Mouse (Mus musculus): Measurements from ENCODE around the gene Neurod1.

GRCm38 (mm10) chr2:79449371-79449770 is 7.2 kb downstream of the Neurod1 start:
- no peak for TF ChIP-seq UBTF (IDR thresholded peaks at IDR 0.05; ENCODE audit: low read depth, low read length)
- no peak for TF ChIP-seq SIN3A (IDR thresholded peaks at IDR 0.05; ENCODE audit: low read length)
- no peak for TF ChIP-seq GABPA (IDR thresholded peaks at IDR 0.05; ENCODE audit: insufficient replicate concordance, low read depth, low read length)
- no peak for TF ChIP-seq USF2 (conservative IDR thresholded peaks at IDR 0.05; ENCODE audit: low read depth, low read length)
- no peak for TF ChIP-seq ELF1 (IDR thresholded peaks at IDR 0.05; ENCODE audit: low read depth, low read length)
- no peak for TF ChIP-seq USF1 (IDR thresholded peaks at IDR 0.05; ENCODE audit: low read depth, low read length)
- no peak for TF ChIP-seq NELFE (IDR thresholded peaks at IDR 0.05; ENCODE audit: low read depth, low read length)
- TF ChIP-seq CTCF (conservative IDR thresholded peaks at IDR 0.05 in 1 of 2, IDR thresholded peaks at IDR 0.05 in 1 of 2; ENCODE audit: low read depth in 2 of 2, low read length in 2 of 2): no peak
- no peak for TF ChIP-seq ETS1 (conservative IDR thresholded peaks at IDR 0.05; ENCODE audit: low read depth, low read length)
- no peak for TF ChIP-seq RCOR1 (conservative IDR thresholded peaks at IDR 0.05; ENCODE audit: low read depth, low read length)
